Mouse (Mus musculus): Measurements from ENCODE around the gene Prss57.
A peak's percentile ranks its signal among the peaks of the same experiment; 100 is the strongest.
"Not testable (repeated sequence)": the region's sequence is repeated elsewhere in the genome, so short reads cannot be mapped to it uniquely, and the experiment has no call there.

Prss57 gene

GRCm38 (mm10) chr10:79781956-79782355, 8.8 kb downstream of the Prss57 start:
- DNase-seq (ENCODE audit: low spot score in 2 of 2), result no peak

DNA sequence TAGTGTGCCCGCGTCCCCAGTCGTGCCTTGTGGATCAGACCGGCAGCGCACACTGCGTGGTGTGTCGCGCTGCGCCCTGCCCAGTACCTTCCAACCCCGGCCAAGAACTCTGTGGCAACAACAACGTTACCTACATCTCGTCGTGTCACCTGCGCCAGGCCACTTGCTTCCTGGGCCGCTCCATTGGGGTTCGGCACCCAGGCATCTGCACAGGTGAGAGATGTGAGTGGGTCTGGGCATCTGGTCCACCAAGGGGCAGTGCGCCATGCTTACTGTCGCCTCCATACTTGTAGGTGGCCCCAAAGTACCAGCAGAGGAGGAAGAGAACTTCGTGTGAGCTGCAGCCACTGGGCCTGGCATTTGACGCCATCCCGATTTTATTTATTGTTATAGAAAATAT, 9.6 kb downstream of the Prss57 start:
- DNase-seq (ENCODE audit: low spot score in 2 of 2), result peak in 1 of 2 experiments; percentile 30

DNA sequence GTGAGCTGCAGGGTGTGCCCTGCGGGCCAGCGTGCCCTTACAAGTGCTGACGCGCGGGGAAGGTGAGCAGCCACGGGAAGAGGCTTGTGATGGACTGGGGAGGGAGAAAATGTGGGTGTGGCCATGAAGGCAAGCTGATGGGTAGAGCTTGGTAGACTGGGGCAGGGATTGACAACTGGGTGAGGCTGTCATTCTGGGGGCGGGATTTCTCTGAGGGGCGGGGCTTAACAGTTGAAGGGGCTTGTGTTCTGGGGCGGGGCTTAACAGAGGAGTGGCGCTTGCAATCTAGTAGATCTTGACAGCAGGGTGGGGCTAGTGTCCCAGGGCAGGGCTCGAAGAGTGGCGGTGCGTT, 10.1 kb downstream of the Prss57 start:
- DNase-seq (ENCODE audit: low spot score in 2 of 2), result no peak

DNA sequence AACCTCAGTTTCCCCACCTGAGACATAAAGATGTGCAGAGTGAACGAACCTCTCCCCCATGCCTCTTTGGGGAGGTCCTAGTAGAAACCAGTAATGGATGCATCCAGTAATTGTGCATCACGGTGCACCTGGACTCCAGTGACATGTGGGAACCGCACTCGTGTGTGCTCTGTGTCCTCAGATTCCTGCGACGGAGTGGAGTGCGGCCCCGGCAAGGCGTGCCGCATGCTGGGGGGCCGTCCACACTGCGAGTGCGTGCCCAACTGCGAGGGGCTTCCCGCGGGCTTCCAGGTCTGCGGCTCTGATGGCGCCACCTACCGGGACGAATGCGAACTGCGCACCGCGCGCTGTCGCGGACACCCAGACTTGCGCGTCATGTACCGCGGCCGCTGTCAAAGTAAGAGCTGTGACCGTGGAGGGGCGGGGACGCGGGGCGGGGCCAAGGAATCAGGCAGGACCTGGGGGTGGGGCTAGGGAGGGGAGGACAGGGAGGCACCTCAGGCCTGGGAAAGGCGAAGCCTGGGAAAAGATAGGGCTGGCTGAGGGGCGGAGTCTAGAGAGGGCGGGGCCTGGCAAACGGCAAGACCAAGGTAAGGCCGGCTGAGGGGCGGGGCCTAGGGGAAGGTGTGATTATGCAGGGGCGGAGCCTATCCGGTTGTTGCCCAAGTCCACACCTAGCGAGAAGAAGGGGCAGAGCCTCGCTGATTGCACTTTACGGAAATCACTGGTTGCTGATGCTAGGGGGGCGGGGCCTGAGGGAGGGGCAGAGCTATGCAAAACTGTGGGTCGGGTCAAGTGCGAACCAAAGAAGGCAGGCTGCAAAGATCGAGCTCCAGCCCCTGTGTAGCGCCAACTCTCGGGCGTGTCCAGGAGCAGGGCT, 10.7 kb downstream of the Prss57 start:
- peak; percentile 97 for DNase-seq (ENCODE audit: low spot score in 2 of 2)

DNA sequence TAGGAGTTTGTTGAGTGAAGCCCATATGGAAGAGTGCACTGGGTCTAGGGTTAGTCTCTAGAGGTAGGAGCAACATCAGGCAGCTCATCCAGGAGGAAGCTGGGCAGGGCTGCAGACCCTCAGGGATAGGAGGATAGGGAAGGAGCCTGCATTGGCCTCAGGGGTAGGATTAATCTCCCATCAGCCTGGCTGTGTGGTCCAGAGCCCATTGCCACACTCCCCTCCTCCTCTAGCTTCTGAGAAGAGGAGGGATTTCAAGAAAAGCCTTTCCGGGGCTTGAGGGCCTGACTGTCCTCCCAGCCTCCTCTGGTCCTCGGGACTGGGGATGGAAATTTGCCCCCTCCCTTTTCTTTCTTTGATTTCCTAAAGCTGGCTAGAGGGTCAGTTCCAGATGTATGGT, 11.6 kb downstream of the Prss57 start:
- no peak for DNase-seq (ENCODE audit: low spot score in 2 of 2)

- DNase-seq (ENCODE audit: low spot score in 2 of 2), result no peak
These were observed 12.8 kb downstream of the Prss57 start for GRCm38 (mm10) chr10:79778006-79778405.

DNA sequence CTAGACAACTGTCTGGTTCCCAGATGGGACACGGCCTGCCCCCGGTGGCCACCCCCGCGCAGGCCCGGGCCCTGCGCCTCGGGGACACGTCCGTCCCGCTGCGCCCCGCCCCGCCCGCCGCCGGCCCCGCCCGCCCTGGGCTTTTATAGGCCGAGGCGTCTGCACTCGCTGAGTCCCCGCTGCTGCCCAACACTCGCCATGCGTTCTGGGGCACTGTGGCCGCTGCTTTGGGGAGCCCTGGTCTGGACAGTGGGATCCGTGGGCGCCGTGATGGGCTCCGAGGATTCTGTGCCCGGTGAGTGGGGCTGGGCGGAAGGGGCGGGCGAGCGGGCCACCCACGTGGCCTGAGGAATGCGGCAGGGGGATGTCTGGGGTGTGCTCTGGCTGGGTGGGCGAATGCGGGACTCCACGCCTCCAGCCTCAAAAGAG, 13.6 kb downstream of the Prss57 start, which contains the start of gene Fstl3:
Gene Fstl3, plus strand, starts transcription at position 170 of the 429 bp plus-strand sequence.
- DNase-seq (ENCODE audit: low spot score in 2 of 2), result no peak

- DNase-seq (ENCODE audit: low spot score in 2 of 2), result peak in 1 of 2 experiments; percentile 3
These were observed 16.1 kb downstream of the Prss57 start for GRCm38 (mm10) chr10:79774486-79775279.

- DNase-seq (ENCODE audit: low spot score in 2 of 2), result no peak
These were observed 17.6 kb downstream of the Prss57 start for GRCm38 (mm10) chr10:79773208-79773607.

DNA sequence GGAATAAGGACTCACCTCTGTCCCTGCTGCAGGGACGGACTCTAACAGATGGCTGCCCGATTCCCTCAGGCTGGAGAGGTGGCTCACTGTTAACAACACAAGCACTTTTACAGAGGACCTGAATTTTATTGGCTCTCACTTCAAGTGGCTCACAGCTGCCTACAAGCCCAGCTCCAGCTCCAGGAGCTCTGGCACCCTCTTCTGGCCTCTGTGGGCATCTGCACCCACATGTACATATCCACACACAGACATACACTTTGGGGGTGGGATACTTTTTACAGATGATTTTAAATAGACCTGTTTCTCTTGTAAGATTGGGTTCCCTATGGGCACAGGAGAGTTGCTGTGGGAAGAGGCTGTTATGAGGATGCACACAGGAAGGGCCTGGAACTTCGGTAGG, 18.4 kb downstream of the Prss57 start:
- no peak for DNase-seq (ENCODE audit: low spot score in 2 of 2)

GRCm38 (mm10) chr10:79769329-79769728, 21.4 kb downstream of the Prss57 start:
- DNase-seq (ENCODE audit: low spot score in 2 of 2), result no peak

DNA sequence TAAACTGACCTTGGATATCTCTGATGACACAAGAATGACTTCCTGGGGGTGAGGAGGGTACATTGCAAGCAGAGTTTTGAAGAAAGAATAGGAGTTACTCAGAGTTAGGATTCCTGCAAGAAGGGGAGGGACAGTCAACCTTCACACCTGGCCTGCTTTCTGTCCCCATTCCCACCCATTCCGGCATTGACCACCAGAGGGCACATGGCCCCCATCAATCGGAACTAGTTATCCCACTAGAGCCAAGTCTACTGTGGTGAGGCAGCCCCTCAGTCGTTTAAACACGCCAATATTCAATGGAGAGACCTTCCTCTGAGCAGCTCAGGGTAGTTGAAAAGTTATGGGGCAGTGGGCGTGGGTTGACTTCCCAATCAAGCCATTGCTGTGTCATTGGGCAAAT, 22.4 kb downstream of the Prss57 start:
- DNase-seq (ENCODE audit: low spot score in 2 of 2), result peak in 1 of 2 experiments; percentile 82

DNA sequence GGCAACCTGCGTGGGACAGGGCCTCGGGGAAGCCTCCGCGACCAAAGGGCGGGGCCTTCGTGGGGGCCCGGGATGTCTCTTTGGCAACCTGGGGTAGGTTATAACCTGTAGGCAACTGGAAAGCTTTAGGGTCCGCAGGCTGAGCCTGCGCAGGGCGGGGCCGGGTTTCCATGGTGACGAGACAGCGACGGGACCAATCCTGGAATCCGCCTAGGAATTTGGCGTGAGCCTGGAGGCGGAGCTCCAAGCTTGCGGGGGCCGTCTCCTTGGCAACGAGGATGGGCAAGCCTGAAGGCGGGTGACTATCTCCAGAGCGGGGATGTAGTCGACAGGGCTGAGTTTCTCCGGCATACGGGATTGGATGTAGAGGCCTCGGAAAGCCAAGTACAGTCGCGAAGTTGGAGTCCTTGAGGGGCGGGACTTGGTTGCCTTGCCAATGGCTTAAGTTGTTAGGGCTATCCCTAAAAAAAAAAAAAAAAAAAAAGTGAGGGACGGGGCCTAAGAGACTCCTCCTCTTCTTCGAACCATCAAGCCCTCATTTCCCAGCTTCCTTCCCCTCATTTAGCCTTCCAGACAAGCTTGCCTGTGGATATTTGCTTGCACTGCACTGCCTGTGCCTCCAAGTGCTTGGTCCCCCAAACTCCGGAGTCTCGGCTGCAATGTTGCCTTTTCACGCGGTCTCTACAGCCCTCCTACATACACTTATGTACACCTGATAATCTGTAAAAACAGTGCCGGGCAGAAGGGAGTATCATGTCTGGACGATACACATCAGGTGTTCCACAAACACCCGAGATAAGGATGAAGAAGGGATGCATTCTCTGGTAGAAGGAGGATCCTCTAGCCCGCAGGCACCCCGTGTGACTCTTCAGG, 23.2 kb downstream of the Prss57 start:
- peak; percentile 95 to 96 for DNase-seq (ENCODE audit: low spot score in 2 of 2)

DNA sequence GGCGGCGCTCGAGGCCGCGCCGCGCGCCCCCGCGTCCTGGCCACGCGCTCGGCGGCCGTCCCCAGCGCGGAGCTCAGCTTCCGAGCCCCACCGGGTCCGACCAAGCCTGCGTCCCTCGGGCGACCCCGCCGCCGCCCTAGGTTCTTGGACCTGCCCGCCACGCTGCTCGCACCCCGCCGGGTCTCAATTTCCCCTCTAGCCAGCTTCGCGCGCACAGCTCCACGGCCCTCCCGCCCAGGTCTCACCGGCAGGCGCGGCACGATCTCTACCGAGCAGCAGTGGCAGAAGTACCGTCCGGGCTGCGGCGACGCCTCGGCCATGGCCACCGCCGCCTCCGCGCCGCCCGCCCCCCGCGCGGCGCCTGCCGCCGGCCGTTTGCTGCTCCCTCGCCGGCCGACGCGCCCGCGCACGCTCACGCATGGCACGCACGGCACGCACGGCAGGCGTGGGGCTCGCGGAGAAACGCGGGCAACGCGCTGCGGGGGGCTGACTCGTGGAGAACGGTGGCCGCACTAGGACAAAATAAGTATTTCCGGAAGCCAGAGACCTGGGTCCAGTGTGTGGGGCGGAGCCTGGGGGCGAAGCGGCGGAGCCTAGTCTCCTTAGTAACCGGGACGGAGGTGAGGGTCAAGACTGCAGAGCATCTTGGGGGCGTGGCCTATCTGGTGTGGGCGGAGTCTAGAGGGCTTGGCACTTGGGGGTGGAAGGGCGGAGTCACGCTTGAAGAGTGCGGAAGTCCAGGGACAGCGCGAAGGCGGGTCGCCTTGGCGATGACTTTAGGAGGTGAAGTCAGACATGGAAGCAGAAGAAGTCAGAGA, 24.0 kb downstream of the Prss57 start, which contains the start of gene Rnf126:
Gene Rnf126, minus strand, starts transcription at position 445 of the 818 bp plus-strand sequence.
- DNase-seq (ENCODE audit: low spot score in 2 of 2), result peak; percentile 98 to 99

GRCm38 (mm10) chr10:79766001-79766507, 24.7 kb downstream of the Prss57 start:
- DNase-seq (ENCODE audit: low spot score in 2 of 2), result no peak

GRCm38 (mm10) chr10:79765228-79765745, 25.5 kb downstream of the Prss57 start:
- DNase-seq (ENCODE audit: low spot score in 2 of 2), result no peak

DNA sequence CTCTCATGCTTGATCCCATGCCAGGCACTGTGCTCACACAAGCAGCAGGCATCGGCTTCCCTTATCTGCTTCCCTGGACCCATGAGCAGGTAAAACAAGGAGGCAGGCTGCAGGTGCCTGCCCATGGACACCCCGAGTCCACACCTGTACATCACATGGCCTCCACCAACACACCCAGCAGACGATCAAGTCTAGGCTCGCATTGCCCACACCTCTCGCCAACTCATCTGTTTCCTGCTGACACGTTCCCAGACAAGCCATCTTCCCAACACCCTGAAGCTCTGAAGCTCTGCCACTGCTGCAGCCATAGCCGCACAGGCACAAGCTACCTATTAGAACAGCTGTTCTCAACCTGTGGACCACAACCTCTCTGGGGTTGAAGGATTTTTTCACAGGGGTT, 26.5 kb downstream of the Prss57 start:
- no peak for DNase-seq (ENCODE audit: low spot score in 2 of 2)

GRCm38 (mm10) chr10:79762875-79763274, 27.9 kb downstream of the Prss57 start:
- no peak for DNase-seq (ENCODE audit: low spot score in 2 of 2)

DNA sequence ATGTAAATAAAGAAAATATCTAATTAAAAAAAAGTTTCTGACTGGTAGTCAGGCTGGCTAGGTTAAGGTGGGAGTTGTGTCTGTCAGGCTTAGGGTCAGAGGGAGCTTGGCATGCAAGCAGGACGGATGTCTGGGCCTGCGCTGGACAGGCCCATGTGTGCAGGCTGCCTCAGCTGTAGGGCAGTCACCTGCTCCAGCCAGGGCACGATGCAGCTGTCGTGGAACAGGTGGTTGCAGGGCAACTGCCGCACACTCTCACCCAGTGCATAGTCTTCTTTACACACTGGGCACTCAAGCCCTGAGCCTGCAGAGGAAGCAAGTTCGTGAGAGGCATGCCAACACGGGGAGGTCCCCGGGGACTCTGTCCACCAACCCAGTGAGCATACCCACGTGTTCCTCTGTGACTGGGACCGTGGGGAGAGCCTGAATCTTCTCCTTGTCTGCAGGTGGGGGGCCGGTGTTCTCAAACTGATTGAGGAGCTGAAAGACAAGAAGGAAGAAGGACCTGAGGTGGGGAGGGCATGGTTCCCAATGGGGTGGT, 30.1 kb downstream of the Prss57 start:
- DNase-seq (ENCODE audit: low spot score in 2 of 2), result no peak

- DNase-seq (ENCODE audit: low spot score in 2 of 2), result not testable (repeated sequence)
These were observed 31.1 kb downstream of the Prss57 start for GRCm38 (mm10) chr10:79759675-79760074.

Measured in left cerebral cortex, adult 9 months (tissue).